Mouse (Mus musculus): ENCODE results near the gene 1700042G07Rik. TPM values are rescaled to one million over a fixed set of nuclear protein-coding genes. Genes with fewer than 3 reads are reported as not detected.

1700042G07Rik gene
- polyA plus RNA-seq, 1 experiment = not detected

GRCm38 (mm10) chr4:116157882-116158281 lies 15.3 kb upstream of the 1700042G07Rik start:
- H3K4me1 ChIP-seq (ENCODE audit: control insufficient read depth, insufficient read depth, low read length) = peaks cover 6% of the 10 kb centered on the region
- TF ChIP-seq CTCF (IDR thresholded peaks at IDR 0.05; ENCODE audit: insufficient read depth, low read depth, low read length) = no peak
- no peak for TF ChIP-seq POLR2A (IDR thresholded peaks at IDR 0.05; ENCODE audit: insufficient read depth, low read depth, low read length)
- 82% methylated on average over 2 of the region's 2 CpGs for WGBS
- no peak overlapping the region for H3K27ac ChIP-seq (ENCODE audit: insufficient read depth, low read depth, low read length)
- H3K4me3 ChIP-seq (ENCODE audit: insufficient read depth, low read depth, low read length) = no peak overlapping the region

- H3K4me1 ChIP-seq (ENCODE audit: control insufficient read depth, insufficient read depth, low read length) = peaks cover 6% of the 10 kb centered on the region
- WGBS = 47% methylated on average over 3 of the region's 3 CpGs
- no peak overlapping the region for H3K4me3 ChIP-seq (ENCODE audit: insufficient read depth, low read depth, low read length)
- TF ChIP-seq CTCF (IDR thresholded peaks at IDR 0.05; ENCODE audit: insufficient read depth, low read depth, low read length) (no peak), POLR2A (IDR thresholded peaks at IDR 0.05; ENCODE audit: insufficient read depth, low read depth, low read length) (no peak)
- no peak overlapping the region for H3K27ac ChIP-seq (ENCODE audit: insufficient read depth, low read depth, low read length)
Observed at GRCm38 (mm10) chr4:116159912-116160311, 13.3 kb upstream of the 1700042G07Rik start.

- H3K4me3 ChIP-seq (ENCODE audit: insufficient read depth, low read depth, low read length) = no peak overlapping the region
- H3K4me1 ChIP-seq (ENCODE audit: control insufficient read depth, insufficient read depth, low read length) = peaks cover 6% of the 10 kb centered on the region
- TF ChIP-seq CTCF (IDR thresholded peaks at IDR 0.05; ENCODE audit: insufficient read depth, low read depth, low read length) = no peak
- WGBS = 62% methylated on average over 3 of the region's 3 CpGs
- H3K27ac ChIP-seq (ENCODE audit: insufficient read depth, low read depth, low read length) = no peak overlapping the region
Observed at GRCm38 (mm10) chr4:116160769-116161168, 12.4 kb upstream of the 1700042G07Rik start.

GRCm38 (mm10) chr4:116162142-116162541 lies 11.0 kb upstream of the 1700042G07Rik start:
- Histone ChIP-seq H3K4me1 (ENCODE audit: control insufficient read depth, insufficient read depth, low read length) (peaks cover 6% of the 10 kb centered on the region), H3K27ac (ENCODE audit: insufficient read depth, low read depth, low read length) (no peak overlapping the region), H3K4me3 (ENCODE audit: insufficient read depth, low read depth, low read length) (no peak overlapping the region)
- no peak for TF ChIP-seq POLR2A (IDR thresholded peaks at IDR 0.05; ENCODE audit: insufficient read depth, low read depth, low read length)
- TF ChIP-seq CTCF (IDR thresholded peaks at IDR 0.05; ENCODE audit: insufficient read depth, low read depth, low read length) = no peak
- 49% methylated on average over 4 of the region's 4 CpGs for WGBS

GRCm38 (mm10) chr4:116164759-116165554 lies 8.2 kb upstream of the 1700042G07Rik start:
- WGBS = 90% methylated on average over 2 of the region's 2 CpGs
- no peak overlapping the region for H3K4me3 ChIP-seq (ENCODE audit: insufficient read depth, low read depth, low read length)

GRCm38 (mm10) chr4:116165708-116166407 lies 7.3 kb upstream of the 1700042G07Rik start:
- no peak for TF ChIP-seq POLR2A (IDR thresholded peaks at IDR 0.05; ENCODE audit: insufficient read depth, low read depth, low read length)
- no peak for TF ChIP-seq CTCF (IDR thresholded peaks at IDR 0.05; ENCODE audit: insufficient read depth, low read depth, low read length)
- WGBS = 79% methylated on average over 8 of the region's 8 CpGs
- no peak overlapping the region for H3K27ac ChIP-seq (ENCODE audit: insufficient read depth, low read depth, low read length)
- no peak overlapping the region for H3K4me3 ChIP-seq (ENCODE audit: insufficient read depth, low read depth, low read length)
- peaks cover 5% of the 10 kb centered on the region for H3K4me1 ChIP-seq (ENCODE audit: control insufficient read depth, insufficient read depth, low read length)

More at GRCm38 (mm10) chr4:116164759-116165554, 8.2 kb upstream of the 1700042G07Rik start:
- H3K4me1 ChIP-seq (ENCODE audit: control insufficient read depth, insufficient read depth, low read length) = peaks cover 6% of the 10 kb centered on the region
- H3K27ac ChIP-seq (ENCODE audit: insufficient read depth, low read depth, low read length) = no peak overlapping the region
- TF ChIP-seq POLR2A (IDR thresholded peaks at IDR 0.05; ENCODE audit: insufficient read depth, low read depth, low read length) = no peak
- no peak for TF ChIP-seq CTCF (IDR thresholded peaks at IDR 0.05; ENCODE audit: insufficient read depth, low read depth, low read length)

GRCm38 (mm10) chr4:116167404-116167803 lies 5.8 kb upstream of the 1700042G07Rik start, which contains the start of gene Tspan1:
TSS of gene Tspan1 (minus strand) at chr4:116167601.
- no peak for TF ChIP-seq POLR2A (IDR thresholded peaks at IDR 0.05; ENCODE audit: insufficient read depth, low read depth, low read length)
- TF ChIP-seq CTCF (IDR thresholded peaks at IDR 0.05; ENCODE audit: insufficient read depth, low read depth, low read length) = no peak
- no peak within 1 kb of the TSS for H3K27ac ChIP-seq (ENCODE audit: insufficient read depth, low read depth, low read length)
- peaks cover 3% of the 10 kb centered on the region for H3K4me1 ChIP-seq (ENCODE audit: control insufficient read depth, insufficient read depth, low read length)
- WGBS = 46% methylated on average over 7 of the region's 7 CpGs
- H3K4me3 ChIP-seq (ENCODE audit: insufficient read depth, low read depth, low read length) = no peak within 1 kb of the TSS

- no peak overlapping the region for H3K4me3 ChIP-seq (ENCODE audit: insufficient read depth, low read depth, low read length)
- WGBS = 82% methylated on average over 7 of the region's 8 CpGs
- no peak for TF ChIP-seq CTCF (IDR thresholded peaks at IDR 0.05; ENCODE audit: insufficient read depth, low read depth, low read length)
- TF ChIP-seq POLR2A (IDR thresholded peaks at IDR 0.05; ENCODE audit: insufficient read depth, low read depth, low read length) = no peak
Observed at GRCm38 (mm10) chr4:116168617-116169352, 4.4 kb upstream of the 1700042G07Rik start.

GRCm38 (mm10) chr4:116169353-116169672 lies 3.9 kb upstream of the 1700042G07Rik start:
- Histone ChIP-seq H3K27ac (ENCODE audit: insufficient read depth, low read depth, low read length) (no peak overlapping the region), H3K4me1 (ENCODE audit: control insufficient read depth, insufficient read depth, low read length) (no peaks in the 10 kb centered on the region), H3K4me3 (ENCODE audit: insufficient read depth, low read depth, low read length) (no peak overlapping the region)
- TF ChIP-seq POLR2A (IDR thresholded peaks at IDR 0.05; ENCODE audit: insufficient read depth, low read depth, low read length) (no peak), CTCF (IDR thresholded peaks at IDR 0.05; ENCODE audit: insufficient read depth, low read depth, low read length) (no peak)
- 41% methylated on average over 3 of the region's 3 CpGs for WGBS

More at GRCm38 (mm10) chr4:116168617-116169352, 4.4 kb upstream of the 1700042G07Rik start:
- Histone ChIP-seq H3K4me1 (ENCODE audit: control insufficient read depth, insufficient read depth, low read length) (no peaks in the 10 kb centered on the region), H3K27ac (ENCODE audit: insufficient read depth, low read depth, low read length) (no peak overlapping the region)
